Mouse (Mus musculus) NIH3T3 (cell line): ENCODE data around the gene Usp7.

ENCODE experiments used
- DNase-seq: peaks from one replicate; pipeline ENCODE4 v3.0.0-alpha.2; 2012; ENCODE audit warnings: low read depth

Usp7 gene

GRCm38 (mm10) chr16:8791949-8792557 lies at the start of gene Usp7:
TSS of gene Usp7 (minus strand) at chr16:8792308.
- DNase-seq = no peak

- DNase-seq = no peak
These were observed 48.4 kb upstream of the Usp7 start for GRCm38 (mm10) chr16:8840557-8840956.

GRCm38 (mm10) chr16:8838921-8839320 lies 46.8 kb upstream of the Usp7 start:
- DNase-seq = no peak

GRCm38 (mm10) chr16:8837595-8837994 lies 45.5 kb upstream of the Usp7 start:
- DNase-seq = no peak

- DNase-seq = no peak
These were observed 44.8 kb upstream of the Usp7 start for GRCm38 (mm10) chr16:8836876-8837275.

- DNase-seq = no peak
These were observed 39.1 kb upstream of the Usp7 start for GRCm38 (mm10) chr16:8831241-8831640.

- DNase-seq = peak; percentile 78
These were observed 38.5 kb upstream of the Usp7 start for GRCm38 (mm10) chr16:8830431-8831211.

GRCm38 (mm10) chr16:8829564-8830359 lies 37.7 kb upstream of the Usp7 start, which contains the start of gene 1810013L24Rik:
TSS of gene 1810013L24Rik (plus strand) at chr16:8830100.
- peak; percentile 99 for DNase-seq

GRCm38 (mm10) chr16:8828636-8829563 lies 36.8 kb upstream of the Usp7 start:
- peak; percentile 78 for DNase-seq

GRCm38 (mm10) chr16:8827366-8827765 lies 35.3 kb upstream of the Usp7 start:
- no peak for DNase-seq

GRCm38 (mm10) chr16:8823661-8824060 lies 31.6 kb upstream of the Usp7 start:
- DNase-seq = peak; percentile 56

GRCm38 (mm10) chr16:8822586-8822985 lies 30.5 kb upstream of the Usp7 start:
- peak; percentile 46 for DNase-seq

GRCm38 (mm10) chr16:8821429-8821828 lies 29.3 kb upstream of the Usp7 start:
- peak; percentile 73 for DNase-seq

- DNase-seq = no peak
These were observed 25.8 kb upstream of the Usp7 start for GRCm38 (mm10) chr16:8817872-8818271.

- peak; percentile 96 for DNase-seq
These were observed 18.5 kb upstream of the Usp7 start for GRCm38 (mm10) chr16:8810399-8811127.

- DNase-seq = peak; percentile 59
These were observed 14.6 kb upstream of the Usp7 start for GRCm38 (mm10) chr16:8806703-8807102.

GRCm38 (mm10) chr16:8795906-8796305 lies 3.8 kb upstream of the Usp7 start:
- no peak for DNase-seq

- no peak for DNase-seq
These were observed 2.8 kb upstream of the Usp7 start for GRCm38 (mm10) chr16:8794952-8795351.

- peak; percentile 81 for DNase-seq
These were observed 1.2 kb downstream of the Usp7 start for GRCm38 (mm10) chr16:8790886-8791285.

- peak; percentile 38 for DNase-seq
These were observed 7.4 kb downstream of the Usp7 start for GRCm38 (mm10) chr16:8784753-8785152.
